Mouse (Mus musculus): ENCODE results near the gene Nacc1. TPM values are rescaled to one million over a fixed set of nuclear protein-coding genes. Genes with fewer than 3 reads are reported as not detected.
"Not testable (repeated sequence)": the region's sequence is repeated elsewhere in the genome, so short reads cannot be mapped to it uniquely, and the experiment has no call there.

The Nacc1 gene
- total and polyA plus RNA-seq, 3 experiments, result 42.5 to 106 TPM; not detected in 1

DNA sequence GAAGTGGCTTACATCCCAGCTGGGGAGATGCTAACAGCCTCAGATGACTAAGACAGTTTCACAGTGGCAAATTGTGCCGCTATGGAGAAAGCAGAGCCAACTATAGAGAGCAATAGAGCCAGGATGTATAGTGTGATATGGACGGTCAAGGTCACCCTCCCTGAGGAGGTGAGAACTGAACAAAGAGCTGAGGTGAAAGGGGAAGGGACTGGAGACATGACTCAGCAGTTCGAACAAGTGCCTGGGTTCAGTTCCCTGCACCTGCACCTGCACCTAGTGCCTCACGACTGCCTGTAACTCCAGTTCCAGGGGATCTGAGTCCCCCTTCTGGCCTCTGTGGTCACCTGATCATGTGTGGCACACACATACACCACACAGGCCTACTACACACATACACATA, 57.5 kb downstream of the Nacc1 start:
- Histone ChIP-seq H3K4me1 (ENCODE audit: control insufficient read depth in 1 of 2, insufficient read depth in 2 of 2, low read length in 2 of 2) (no peaks in the 10 kb centered on the region), H3K27me3 (ENCODE audit: control insufficient read depth in 1 of 2, insufficient read depth in 2 of 2, low read length in 2 of 2) (no peaks in the 10 kb centered on the region), H3K36me3 (ENCODE audit: control insufficient read depth in 1 of 2, insufficient read depth in 2 of 2, low read length in 2 of 2) (no peaks in the 10 kb centered on the region), H3K9ac (ENCODE audit: control insufficient read depth, low read depth, low read length, poor library complexity, severe bottlenecking) (no peak overlapping the region), H3K79me2 (ENCODE audit: control insufficient read depth, insufficient read depth, low read length, poor library complexity) (no peaks in the 10 kb centered on the region), H3K27ac (ENCODE audit: control insufficient read depth, low read depth, low read length) (no peak overlapping the region), H3K9me3 (replicated peaks; ENCODE audit: insufficient read depth, low read length) (no peaks in the 10 kb centered on the region), H3K4me3 (ENCODE audit: control insufficient read depth in 1 of 2, insufficient read depth in 1 of 2, low read depth in 2 of 2, low read length in 2 of 2) (no peak overlapping the region)
- DNase-seq (ENCODE audit: low read depth, low spot score), result no peak
- TF ChIP-seq RCOR1 (IDR thresholded peaks at IDR 0.05; ENCODE audit: low read depth, low read length), result no peak
- no peak for TF ChIP-seq ZKSCAN1 (IDR thresholded peaks at IDR 0.05; ENCODE audit: low read depth, low read length)
- TF ChIP-seq ZMIZ1 (IDR thresholded peaks at IDR 0.05; ENCODE audit: low read depth, low read length), result no peak
- no peak for TF ChIP-seq MYC (IDR thresholded peaks at IDR 0.05; ENCODE audit: low read depth, low read length)
- no peak for TF ChIP-seq USF2 (IDR thresholded peaks at IDR 0.05; ENCODE audit: borderline replicate concordance in 1 of 2, insufficient read depth in 1 of 2, low read depth in 1 of 2, low read length in 2 of 2)
- no peak for TF ChIP-seq RAD21 (IDR thresholded peaks at IDR 0.05; ENCODE audit: low read depth, low read length)
- no peak for TF ChIP-seq MYB (IDR thresholded peaks at IDR 0.05; ENCODE audit: low read depth, low read length)
- no peak for TF ChIP-seq POLR2AphosphoS2 (IDR thresholded peaks at IDR 0.05; ENCODE audit: low read length)
- no peak for TF ChIP-seq KAT2A (conservative IDR thresholded peaks at IDR 0.05; ENCODE audit: low read depth, low read length)
- no peak for TF ChIP-seq HCFC1 (IDR thresholded peaks at IDR 0.05; ENCODE audit: low read depth, low read length)
- TF ChIP-seq UBTF (IDR thresholded peaks at IDR 0.05; ENCODE audit: borderline replicate concordance, insufficient read depth, low read depth, low read length), result no peak
- TF ChIP-seq CHD2 (IDR thresholded peaks at IDR 0.05; ENCODE audit: low read length), result no peak
- no peak for TF ChIP-seq MAX (IDR thresholded peaks at IDR 0.05; ENCODE audit: low read length)
- TF ChIP-seq JUND (IDR thresholded peaks at IDR 0.05; ENCODE audit: low read depth, low read length), result no peak

DNA sequence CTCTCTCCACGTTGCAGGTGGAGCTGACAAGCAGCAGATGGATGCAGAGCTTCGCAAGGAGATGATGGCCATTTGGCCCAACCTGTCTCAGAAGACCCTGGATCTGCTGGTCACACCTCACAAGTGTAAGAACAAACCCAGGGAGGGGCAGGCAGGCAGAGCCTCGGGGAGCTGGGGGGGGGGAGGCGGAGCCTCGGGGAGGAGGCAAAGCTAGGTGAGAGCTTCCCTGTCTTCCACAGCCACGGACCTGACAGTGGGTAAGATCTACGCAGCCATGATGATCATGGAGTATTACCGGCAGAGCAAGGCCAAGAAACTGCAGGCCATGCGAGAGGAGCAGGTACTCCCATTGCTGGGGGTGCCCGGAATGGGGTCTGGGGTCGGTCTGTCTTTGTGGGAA, 58.1 kb downstream of the Nacc1 start:
- Histone ChIP-seq H3K9ac (ENCODE audit: control insufficient read depth, low read depth, low read length, poor library complexity, severe bottlenecking) (no peak overlapping the region), H3K36me3 (ENCODE audit: control insufficient read depth in 1 of 2, insufficient read depth in 2 of 2, low read length in 2 of 2) (no peaks in the 10 kb centered on the region), H3K4me1 (ENCODE audit: control insufficient read depth in 1 of 2, insufficient read depth in 2 of 2, low read length in 2 of 2) (no peaks in the 10 kb centered on the region), H3K79me2 (ENCODE audit: control insufficient read depth, insufficient read depth, low read length, poor library complexity) (no peaks in the 10 kb centered on the region), H3K27me3 (ENCODE audit: control insufficient read depth in 1 of 2, insufficient read depth in 2 of 2, low read length in 2 of 2) (no peaks in the 10 kb centered on the region; a peak in 1 of 4 replicates), H3K9me3 (replicated peaks; ENCODE audit: insufficient read depth, low read length) (no peaks in the 10 kb centered on the region), H3K27ac (ENCODE audit: control insufficient read depth, low read depth, low read length) (no peak overlapping the region), H3K4me3 (ENCODE audit: control insufficient read depth in 1 of 2, insufficient read depth in 1 of 2, low read depth in 2 of 2, low read length in 2 of 2) (no peak overlapping the region)
- no peak for DNase-seq (ENCODE audit: low read depth, low spot score)
- no peak for TF ChIP-seq E2F4 (IDR thresholded peaks at IDR 0.05; ENCODE audit: borderline replicate concordance, low read depth, low read length)
- no peak for TF ChIP-seq EP300 (IDR thresholded peaks at IDR 0.05; ENCODE audit: low read depth in 1 of 2, low read length in 2 of 2)
- TF ChIP-seq SMC3 (IDR thresholded peaks at IDR 0.05; ENCODE audit: low read depth, low read length), result no peak
- no peak for TF ChIP-seq MYC (IDR thresholded peaks at IDR 0.05; ENCODE audit: low read depth, low read length)
- no peak for TF ChIP-seq ZC3H11A (IDR thresholded peaks at IDR 0.05; ENCODE audit: low read depth, low read length)
- TF ChIP-seq TBP (IDR thresholded peaks at IDR 0.05; ENCODE audit: low read depth, low read length), result no peak
- no peak for TF ChIP-seq CHD2 (IDR thresholded peaks at IDR 0.05; ENCODE audit: low read length)
- TF ChIP-seq MAX (IDR thresholded peaks at IDR 0.05; ENCODE audit: low read length), result no peak
- no peak for TF ChIP-seq RAD21 (IDR thresholded peaks at IDR 0.05; ENCODE audit: low read depth, low read length)
- no peak for TF ChIP-seq CTCF (IDR thresholded peaks at IDR 0.05 in 2 of 3, conservative IDR thresholded peaks at IDR 0.05 in 1 of 3; ENCODE audit: control insufficient read depth in 1 of 3, insufficient read depth in 1 of 3, low read depth in 2 of 3, low read length in 3 of 3, poor library complexity in 1 of 3, severe bottlenecking in 1 of 3)
- TF ChIP-seq ETS1 (IDR thresholded peaks at IDR 0.05; ENCODE audit: low read depth, low read length), result no peak
- no peak for TF ChIP-seq NRF1 (IDR thresholded peaks at IDR 0.05; ENCODE audit: insufficient read depth, low read depth, low read length, poor library complexity, severe bottlenecking)
- TF ChIP-seq SIN3A (IDR thresholded peaks at IDR 0.05; ENCODE audit: low read length), result no peak
- TF ChIP-seq CHD1 (IDR thresholded peaks at IDR 0.05; ENCODE audit: low read depth, low read length), result no peak

DNA sequence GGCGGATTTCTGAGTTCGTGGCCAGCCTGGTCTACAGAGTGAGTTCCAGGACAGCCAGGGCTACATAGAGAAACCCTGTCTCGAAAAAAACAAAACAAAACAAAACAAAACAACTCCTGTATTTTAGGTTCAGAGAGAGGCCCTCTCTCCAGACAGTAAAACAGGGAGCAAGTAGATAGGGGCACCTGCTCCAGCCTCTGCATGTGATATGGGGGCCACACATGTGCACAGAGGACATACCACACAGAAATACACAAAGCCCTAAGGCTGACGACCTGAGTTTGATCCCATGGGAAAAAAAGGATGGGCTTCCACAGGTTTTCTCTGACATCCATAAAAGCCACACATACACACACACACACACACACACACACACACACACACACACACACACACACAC, 64.2 kb downstream of the Nacc1 start:
- not testable (repeated sequence) for H3K79me2 ChIP-seq (ENCODE audit: control insufficient read depth, insufficient read depth, low read length, poor library complexity); DNase-seq (ENCODE audit: low read depth, low spot score); H3K4me1 ChIP-seq (ENCODE audit: control insufficient read depth in 1 of 2, insufficient read depth in 2 of 2, low read length in 2 of 2); H3K27me3 ChIP-seq (ENCODE audit: control insufficient read depth in 1 of 2, insufficient read depth in 2 of 2, low read length in 2 of 2); H3K4me3 ChIP-seq (ENCODE audit: control insufficient read depth in 1 of 2, insufficient read depth in 1 of 2, low read depth in 2 of 2, low read length in 2 of 2); H3K27ac ChIP-seq (ENCODE audit: control insufficient read depth, low read depth, low read length); H3K9ac ChIP-seq (ENCODE audit: control insufficient read depth, low read depth, low read length, poor library complexity, severe bottlenecking); H3K36me3 ChIP-seq (ENCODE audit: control insufficient read depth in 1 of 2, insufficient read depth in 2 of 2, low read length in 2 of 2); H3K9me3 ChIP-seq (replicated peaks; ENCODE audit: insufficient read depth, low read length)
